Mouse (Mus musculus) lung, postnatal 10 days (tissue): Measurements from ENCODE around the gene Tmem33.

Experiments
- DNase-seq: peaks from one replicate; pipeline ENCODE4 v3.0.0; 2021

Tmem33 gene

DNA sequence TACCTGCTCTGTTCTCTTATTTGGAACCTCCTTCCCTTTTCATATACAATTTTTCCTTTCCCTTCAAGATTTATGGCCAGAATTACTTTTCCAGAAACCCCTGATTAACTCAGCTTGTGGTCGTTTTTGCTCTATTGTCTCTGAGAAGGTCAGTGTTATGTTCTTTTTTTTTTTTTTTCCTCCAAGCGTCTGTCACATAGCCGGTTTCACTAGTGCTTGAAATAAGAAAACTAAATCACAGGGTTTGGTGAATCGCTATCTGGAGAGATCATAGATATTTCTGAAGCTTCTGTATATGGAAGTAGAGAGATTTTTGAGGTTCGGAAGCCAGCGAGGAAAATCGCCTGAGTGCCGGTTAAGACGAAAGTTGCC is 220 bp upstream of the Tmem33 start:
- no peak for DNase-seq

GRCm38 (mm10) chr5:67262964-67263363 is 2.6 kb downstream of the Tmem33 start:
- no peak for DNase-seq

DNA sequence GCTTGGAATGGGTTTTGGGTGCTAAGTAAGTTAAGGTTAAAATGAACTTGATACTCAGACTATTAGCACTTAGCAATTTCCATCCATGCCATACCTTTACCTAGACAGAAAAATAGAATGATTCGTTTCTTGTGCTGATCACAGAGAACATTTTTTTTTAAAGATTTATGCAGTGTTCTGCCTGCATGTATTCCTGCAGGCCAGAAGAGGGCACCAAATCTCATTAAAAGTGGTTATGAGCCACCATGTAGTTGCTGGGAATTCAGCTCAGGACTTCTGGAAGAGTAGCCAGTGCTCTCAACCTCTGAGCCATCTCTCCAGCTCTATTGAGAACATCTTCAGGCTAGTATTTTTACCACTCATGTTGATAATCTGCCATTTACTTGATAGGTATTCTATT is 5.7 kb downstream of the Tmem33 start:
- DNase-seq, result no peak

- DNase-seq, result no peak
Measured at GRCm38 (mm10) chr5:67269309-67269708, 8.9 kb downstream of the Tmem33 start.

DNA sequence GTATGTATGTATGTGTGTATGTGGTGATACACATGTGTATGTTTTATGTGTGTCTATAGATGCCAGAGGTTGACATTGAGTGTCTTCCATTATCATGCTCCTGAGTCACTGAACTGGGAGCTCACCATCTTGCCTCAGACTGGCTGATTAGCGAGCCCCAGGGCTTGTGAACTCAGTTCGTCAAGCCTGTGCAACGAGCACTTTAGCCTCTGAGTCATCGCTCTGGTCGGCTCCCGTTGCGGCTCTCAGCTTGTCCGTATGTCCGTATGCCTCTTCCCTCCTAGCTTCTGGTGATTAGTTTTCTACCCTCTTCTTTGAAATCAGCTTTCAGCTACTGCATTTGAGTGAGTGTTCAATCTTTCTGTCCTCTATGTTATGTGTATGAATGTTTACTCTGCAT is 19.0 kb downstream of the Tmem33 start:
- no peak for DNase-seq

- no peak for DNase-seq
Measured at GRCm38 (mm10) chr5:67279840-67280239, 19.5 kb downstream of the Tmem33 start.

GRCm38 (mm10) chr5:67280400-67280799 is 20.0 kb downstream of the Tmem33 start:
- no peak for DNase-seq

DNA sequence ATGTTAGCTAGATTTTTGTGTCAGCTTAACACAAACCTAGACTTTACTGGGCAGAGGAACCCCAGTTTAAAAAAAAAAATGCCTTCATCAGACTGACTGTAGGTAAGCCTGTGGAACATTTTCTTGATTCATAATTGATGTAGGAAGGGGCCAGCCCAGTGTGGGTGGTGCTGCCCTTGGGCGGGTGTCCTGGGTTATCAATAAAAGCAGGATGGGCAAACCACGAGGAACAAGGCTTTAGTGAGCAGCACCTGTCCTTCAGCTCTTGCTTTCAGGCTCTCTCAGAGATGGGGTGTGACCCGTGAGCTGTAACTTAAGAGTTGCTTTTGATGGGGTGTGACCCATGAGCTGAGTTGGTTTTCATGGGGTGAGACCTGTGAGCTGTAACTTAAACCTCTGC is 34.7 kb downstream of the Tmem33 start:
- no peak for DNase-seq

DNA sequence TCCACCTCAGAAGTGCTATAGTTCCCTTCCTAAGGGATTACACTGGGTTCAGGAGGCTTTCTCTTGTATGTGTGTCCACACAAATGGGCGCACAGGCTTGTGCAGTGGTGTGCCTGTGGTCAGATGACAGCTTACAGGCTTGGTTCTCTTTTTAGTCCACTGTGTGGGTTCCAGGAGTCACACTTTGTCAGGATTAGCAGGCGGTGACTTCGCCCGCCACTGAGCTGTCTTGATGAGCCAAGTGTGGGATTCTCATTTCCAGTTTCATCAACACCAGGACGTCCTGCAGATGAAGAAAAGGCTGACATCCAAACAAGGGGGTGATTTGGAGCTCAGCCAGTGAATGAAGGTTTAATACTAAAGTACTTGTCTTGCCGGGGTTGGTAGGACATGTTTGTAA is 35.3 kb downstream of the Tmem33 start:
- no peak for DNase-seq

DNA sequence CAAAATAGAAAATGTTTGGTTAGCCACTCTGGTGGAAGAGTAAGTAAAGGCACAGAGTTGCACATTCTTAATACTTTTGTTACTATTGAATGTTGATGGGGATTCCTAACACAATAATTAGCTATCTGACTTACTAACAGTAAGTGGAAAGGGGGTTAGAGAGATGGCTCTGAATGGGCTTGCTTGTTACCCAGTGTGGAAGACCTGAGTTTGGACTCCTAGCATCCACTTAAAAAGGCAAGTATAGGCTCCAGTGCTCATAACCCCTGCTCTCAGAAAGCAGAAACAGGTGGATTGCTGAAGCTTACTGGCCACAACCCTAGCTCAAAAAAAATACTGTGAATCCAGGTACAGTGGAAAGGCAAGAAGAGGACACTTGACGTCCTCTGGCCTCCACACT is 35.8 kb downstream of the Tmem33 start:
- no peak for DNase-seq

- DNase-seq, result no peak
Measured at GRCm38 (mm10) chr5:67297026-67297813, 36.9 kb downstream of the Tmem33 start.

DNA sequence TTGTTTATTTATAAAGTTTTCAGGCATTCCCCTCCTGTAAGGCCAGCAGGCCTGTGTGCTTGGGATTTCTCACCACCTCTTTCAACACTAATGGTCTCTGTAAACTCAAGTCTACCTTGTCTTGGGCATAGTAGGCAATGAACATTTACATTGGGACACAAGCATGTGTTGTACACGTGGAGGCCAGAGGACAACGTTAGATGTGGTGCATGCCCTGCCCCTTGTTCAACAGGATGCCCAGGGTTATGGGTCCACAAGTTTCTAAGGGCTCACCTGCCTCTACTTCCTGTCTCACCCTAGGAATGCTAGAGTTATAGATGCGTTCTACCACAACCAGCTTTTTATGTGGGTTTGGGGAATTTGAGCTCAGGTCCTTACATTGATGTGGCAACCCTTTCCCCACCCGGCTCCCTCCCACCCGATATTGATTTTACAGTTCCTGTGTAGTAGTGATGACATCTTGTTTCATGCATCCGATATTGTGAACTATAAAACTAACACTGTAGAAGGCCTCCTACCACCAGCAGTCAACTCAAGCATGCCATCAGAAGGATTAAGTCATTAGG is 39.6 kb downstream of the Tmem33 start:
- DNase-seq, result no peak

DNA sequence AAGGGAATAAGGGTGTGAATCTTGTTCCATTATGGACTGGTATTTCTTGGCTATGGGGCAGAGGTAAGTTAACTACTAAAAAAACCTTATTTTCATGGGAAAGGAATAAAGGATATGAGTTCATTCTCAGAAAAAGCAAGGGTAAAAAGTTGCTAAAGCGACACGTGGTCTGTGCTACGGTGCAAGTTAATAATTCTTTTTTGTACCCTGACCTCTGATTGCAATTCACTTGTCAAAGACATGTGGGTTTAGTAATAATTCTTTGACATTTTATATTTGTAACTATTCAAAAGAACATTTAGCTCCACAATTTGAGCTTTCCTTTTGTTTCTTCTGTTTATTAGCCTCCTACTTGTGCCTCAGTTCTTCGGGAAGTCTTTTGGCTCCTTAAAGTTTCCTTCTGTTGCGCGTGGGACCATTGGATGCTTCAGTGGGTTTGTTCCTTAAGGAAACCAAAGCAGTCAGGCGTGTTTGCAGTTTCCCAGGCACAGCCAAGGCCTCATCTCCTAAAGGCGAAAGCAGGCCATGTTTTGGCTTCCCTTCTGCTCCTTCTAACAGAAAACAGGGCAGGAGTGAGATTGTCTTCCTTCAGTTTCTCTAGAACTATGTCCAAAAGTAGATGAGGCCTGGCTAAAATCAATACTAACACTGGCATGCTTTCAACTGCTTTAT is 40.7 kb downstream of the Tmem33 start:
- no peak for DNase-seq

- peak; percentile 26 for DNase-seq
Measured at GRCm38 (mm10) chr5:67301722-67302331, 41.5 kb downstream of the Tmem33 start.

GRCm38 (mm10) chr5:67303816-67304215 is 43.5 kb downstream of the Tmem33 start:
- no peak for DNase-seq

GRCm38 (mm10) chr5:67306698-67307521 is 46.5 kb downstream of the Tmem33 start, which contains the start of gene Slc30a9:
Gene Slc30a9 (plus strand): TSS chr5:67306955.
- peak; percentile 94 for DNase-seq

GRCm38 (mm10) chr5:67307659-67308222 is 47.4 kb downstream of the Tmem33 start:
- DNase-seq, result no peak

- no peak for DNase-seq
Measured at GRCm38 (mm10) chr5:67311811-67312521, 51.6 kb downstream of the Tmem33 start.

- no peak for DNase-seq
Measured at GRCm38 (mm10) chr5:67312522-67312851, 52.1 kb downstream of the Tmem33 start.

DNA sequence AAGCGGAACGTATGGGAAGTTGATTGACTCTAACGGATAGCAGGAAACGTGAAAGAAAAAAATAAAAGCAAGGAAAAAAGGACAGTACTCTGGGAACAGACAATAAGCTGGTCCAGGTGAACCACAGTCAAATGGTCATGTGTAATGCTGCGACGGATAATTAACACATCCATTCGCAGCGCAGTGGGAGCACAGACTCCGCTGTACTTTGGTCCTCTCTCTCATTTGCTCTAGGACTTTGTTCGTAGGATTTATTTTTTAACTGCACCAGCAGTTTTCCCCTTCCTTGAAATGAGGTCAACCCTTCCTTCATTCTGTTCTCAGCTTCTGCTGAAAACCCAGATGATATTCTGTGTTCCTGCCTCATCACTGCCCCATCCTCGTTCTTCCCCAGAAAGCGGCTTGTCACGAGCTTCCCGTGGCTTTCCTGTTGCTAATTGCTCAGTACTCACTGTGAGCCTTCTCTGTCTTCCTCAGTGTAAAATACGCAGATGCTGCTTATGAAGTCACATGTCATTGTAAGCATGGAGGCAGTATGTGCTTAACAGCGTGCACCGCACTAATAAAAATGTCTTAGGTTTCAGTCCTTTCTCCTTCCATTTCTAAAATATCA is 61.4 kb downstream of the Tmem33 start:
- DNase-seq, result no peak

DNA sequence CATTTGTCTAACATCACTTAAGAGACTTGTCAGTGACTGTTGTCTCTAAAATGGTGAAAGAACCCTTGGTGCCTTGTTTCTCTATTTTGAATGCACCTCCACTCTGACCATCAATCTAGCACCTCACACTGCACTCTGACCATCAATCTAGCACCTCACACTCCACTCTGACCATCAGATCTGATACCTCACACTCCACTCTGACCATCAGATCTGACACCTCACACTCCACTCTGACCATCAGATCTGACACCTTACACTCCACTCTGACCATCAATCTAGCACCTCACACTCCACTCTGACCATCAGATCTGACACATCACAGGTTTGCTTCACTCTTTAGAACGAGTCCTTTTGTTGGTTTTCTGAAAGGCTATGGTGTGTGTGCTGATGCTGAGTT is 63.7 kb downstream of the Tmem33 start:
- no peak for DNase-seq

- no peak for DNase-seq
Measured at GRCm38 (mm10) chr5:67340811-67341210, 80.4 kb downstream of the Tmem33 start.
